Mouse (Mus musculus) forebrain, embryonic 10.5 days (tissue): ENCODE data around the gene AI661453. TPM values are rescaled to one million over a fixed set of nuclear protein-coding genes. Genes with fewer than 3 reads are reported as not detected.
"Not testable (repeated sequence)": the region's sequence is repeated elsewhere in the genome, so short reads cannot be mapped to it uniquely, and the experiment has no call there.

Experiments
- DNase-seq: peaks from one replicate; pipeline ENCODE4 v3.0.0-alpha.2; 2017; ENCODE audit warnings: low spot score; ENCODE audit errors: extremely low spot score
- H3K27ac ChIP-seq: fragments of 300-500 bp; sonication (generic); 2 replicates; pipeline ENCODE4 v1.5.1; 2016; ENCODE audit warnings: mild to moderate bottlenecking
- H3K27me3 ChIP-seq: fragments of 300-500 bp; sonication (generic); 2 replicates; pipeline ENCODE4 v1.6.1; 2016; ENCODE audit warnings: mild to moderate bottlenecking; ENCODE audit not compliant: poor library complexity, severe bottlenecking
- H3K36me3 ChIP-seq: fragments of 300-500 bp; sonication (generic); replicated peaks from 2 replicates; pipeline ENCODE4 v1.6.1; 2016; ENCODE audit warnings: mild to moderate bottlenecking, moderate library complexity
- H3K4me1 ChIP-seq: fragments of 300-500 bp; sonication (generic); 2 replicates; pipeline ENCODE4 v1.6.1; 2016
- H3K4me3 ChIP-seq: fragments of 300-500 bp; sonication (generic); 2 replicates; pipeline ENCODE4 v1.5.1; 2016; ENCODE audit warnings: mild to moderate bottlenecking, moderate library complexity
- H3K9me3 ChIP-seq: fragments of 300-500 bp; sonication (generic); 2 replicates; pipeline ENCODE4 v1.6.1; 2016; ENCODE audit warnings: mild to moderate bottlenecking, moderate library complexity
- WGBS: fragments of 180-500 bp; shearing (Covaris S2); methylation state at CpG from one replicate; pipeline ENCODE4 v1.1.7; 2016; 5-methylcytosine and 5-hydroxymethylcytosine counted together
- polyA plus RNA-seq: library from polyadenylated mRNA; unstranded; fragments of >200 nt; fragmentation: Nextera tagmentation; extraction: Ambion mirVana; gene quantifications from 2 replicates; pipeline ENCODE4 v1.2.1, GENCODE M21; 2016

The AI661453 gene
- polyA plus RNA-seq, 1 experiment from 2014 or later, result 0.22 TPM

GRCm38 (mm10) chr17:47422616-47423015 is 13.8 kb upstream of the AI661453 start:
- not testable (repeated sequence) for H3K9me3 ChIP-seq, H3K4me3 ChIP-seq, H3K27ac ChIP-seq, DNase-seq, H3K36me3 ChIP-seq, H3K27me3 ChIP-seq, H3K4me1 ChIP-seq
- WGBS, result 92% methylated on average over 1 of the region's 1 CpGs

DNA sequence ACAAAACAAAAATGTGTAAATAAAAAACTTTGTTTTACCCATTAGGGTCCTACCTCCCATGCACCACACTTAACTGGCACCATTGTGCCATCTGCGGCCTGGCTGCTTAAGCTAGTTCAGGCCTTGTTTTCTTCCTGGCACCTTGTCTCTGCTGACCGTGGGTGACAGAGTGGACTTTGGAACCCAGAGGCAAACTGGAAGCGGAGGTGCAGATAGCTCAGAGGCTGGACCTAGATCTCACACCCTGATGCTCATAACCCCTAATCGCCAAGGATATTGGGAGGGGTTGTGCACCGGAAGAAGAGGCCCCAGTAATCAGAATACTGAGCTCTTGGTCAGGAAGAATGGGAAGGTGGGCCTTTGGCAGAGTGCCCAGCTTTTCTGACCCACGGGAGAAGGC is 12.2 kb upstream of the AI661453 start:
- DNase-seq, result no peak
- Histone ChIP-seq H3K36me3 (no peaks in the 10 kb centered on the region), H3K4me1 (peaks cover 15% of the 10 kb centered on the region), H3K4me3 (no peak overlapping the region), H3K27ac (no peak overlapping the region), H3K9me3 (no peaks in the 10 kb centered on the region), H3K27me3 (peaks cover 4% of the 10 kb centered on the region; the same call in 1 of the 2 replicates)
- WGBS, result 91% methylated on average over 6 of the region's 6 CpGs

GRCm38 (mm10) chr17:47427316-47427715 is 9.1 kb upstream of the AI661453 start:
- Histone ChIP-seq H3K4me3 (no peak overlapping the region), H3K4me1 (peaks cover 18% of the 10 kb centered on the region), H3K27ac (no peak overlapping the region), H3K36me3 (no peaks in the 10 kb centered on the region), H3K9me3 (no peaks in the 10 kb centered on the region), H3K27me3 (peaks cover 20% of the 10 kb centered on the region)
- WGBS, result 78% methylated on average over 6 of the region's 6 CpGs
- no peak for DNase-seq

DNA sequence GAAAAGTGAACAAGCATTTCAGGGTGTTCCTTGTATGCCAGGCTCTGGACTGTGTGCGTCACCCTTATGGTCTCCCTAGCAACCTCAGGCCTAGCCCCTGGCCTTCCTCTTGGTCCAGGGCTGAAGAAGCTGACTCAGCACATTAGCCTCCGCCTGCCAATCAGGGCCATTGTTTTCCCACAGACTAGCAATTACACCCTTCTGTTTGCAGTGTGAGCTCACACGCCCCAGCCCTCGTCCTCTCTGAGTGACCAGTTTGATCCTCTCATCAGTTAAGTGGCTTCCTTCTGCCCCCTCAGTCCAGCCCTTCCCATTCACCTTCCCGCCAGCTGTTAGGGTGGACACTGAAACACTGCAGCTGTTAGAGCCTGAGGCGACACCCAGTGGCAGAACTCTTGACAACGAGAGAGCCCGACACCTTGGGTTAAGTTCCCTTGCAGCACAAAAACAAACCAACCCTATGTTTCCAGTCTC is 7.5 kb upstream of the AI661453 start:
- Histone ChIP-seq H3K4me3 (0 out of 2 replicates have a peak overlapping the region, but pooled peaks have one; percentile 5), H3K4me1 (peaks cover 18% of the 10 kb centered on the region), H3K9me3 (no peaks in the 10 kb centered on the region), H3K27me3 (peaks cover 20% of the 10 kb centered on the region), H3K27ac (no peak overlapping the region; the same call in 1 of the 2 replicates), H3K36me3 (no peaks in the 10 kb centered on the region)
- peak; percentile 63 for DNase-seq
- WGBS, result 7% methylated on average over 8 of the region's 8 CpGs

GRCm38 (mm10) chr17:47430815-47431214 is 5.6 kb upstream of the AI661453 start:
- Histone ChIP-seq H3K4me3 (no peak overlapping the region), H3K4me1 (peaks cover 18% of the 10 kb centered on the region), H3K27ac (no peak overlapping the region), H3K27me3 (peaks cover 30% of the 10 kb centered on the region), H3K36me3 (no peaks in the 10 kb centered on the region), H3K9me3 (no peaks in the 10 kb centered on the region)
- no peak for DNase-seq
- WGBS, result 73% methylated on average over 5 of the region's 5 CpGs

GRCm38 (mm10) chr17:47436907-47437547 is 612 bp downstream of the AI661453 start, which contains the start of gene 1700001C19Rik:
TSS of gene 1700001C19Rik (minus strand) at chr17:47437376.
- peaks cover 67% of the 10 kb centered on the region for H3K27me3 ChIP-seq
- H3K27ac ChIP-seq, result peak within 1 kb of the TSS; percentile 48; the same call in 1 of the 2 replicates
- DNase-seq, result peak; percentile 24
- 2% methylated on average over 25 of the region's 25 CpGs for WGBS
- H3K9me3 ChIP-seq, result no peaks in the 10 kb centered on the region
- peak within 1 kb of the TSS; percentile 53 for H3K4me3 ChIP-seq
- H3K4me1 ChIP-seq, result peaks cover 45% of the 10 kb centered on the region
- H3K36me3 ChIP-seq, result no peaks in the 10 kb centered on the region

DNA sequence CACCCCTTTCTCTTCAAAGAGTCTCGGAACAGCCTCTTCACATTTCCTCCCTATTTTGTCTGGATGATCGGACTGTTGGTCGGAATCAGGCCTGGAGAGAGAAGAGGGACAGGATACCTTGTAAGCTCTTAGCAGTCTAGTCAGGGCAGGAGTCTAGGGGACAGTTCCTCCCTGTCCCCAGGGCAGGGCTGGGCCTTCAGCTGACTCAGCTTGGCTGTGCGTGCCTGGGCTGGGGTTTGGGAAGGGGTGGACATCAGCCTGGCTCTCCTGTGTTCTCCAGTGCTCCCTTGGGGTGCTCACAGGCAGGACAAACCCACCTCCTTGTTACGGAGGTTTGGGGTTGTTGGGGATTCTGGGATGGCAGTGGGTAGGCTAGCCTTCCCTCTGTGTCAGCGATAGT is 2.2 kb downstream of the AI661453 start:
- Histone ChIP-seq H3K27ac (no peak overlapping the region), H3K9me3 (no peaks in the 10 kb centered on the region), H3K36me3 (no peaks in the 10 kb centered on the region), H3K27me3 (peaks cover 74% of the 10 kb centered on the region), H3K4me1 (peaks cover 46% of the 10 kb centered on the region), H3K4me3 (no peak overlapping the region)
- no peak for DNase-seq
- 63% methylated on average over 6 of the region's 6 CpGs for WGBS

DNA sequence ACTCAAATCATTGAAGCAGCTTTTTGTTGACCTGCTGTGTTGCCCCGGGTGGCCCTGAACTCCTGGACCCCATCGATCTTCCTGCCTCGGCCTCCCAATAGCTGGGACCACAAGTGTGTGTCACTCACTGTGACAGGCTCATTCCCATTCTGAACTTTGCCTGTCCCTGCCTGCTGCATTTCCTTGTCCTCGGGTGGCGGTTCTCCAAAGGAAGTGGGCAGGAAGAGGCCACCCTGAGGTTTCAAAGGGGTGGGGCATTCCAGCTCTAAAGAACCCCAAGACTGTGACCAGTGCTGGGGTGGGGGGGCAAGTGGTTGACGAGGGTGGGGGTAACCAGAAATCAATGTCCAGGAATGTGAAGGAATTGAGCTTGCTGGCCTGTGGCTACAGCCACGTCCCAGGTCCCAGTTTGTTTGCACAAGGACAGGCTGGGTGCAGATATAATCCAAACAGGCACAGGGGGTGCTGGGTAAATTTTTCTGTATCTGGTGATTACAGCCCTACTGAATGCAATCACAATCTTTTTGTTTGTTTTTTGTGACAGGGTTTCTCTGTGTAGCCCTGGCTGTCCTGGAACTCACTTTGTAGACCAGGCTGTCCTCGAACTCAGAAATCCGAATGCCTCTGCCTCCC is 3.1 kb downstream of the AI661453 start:
- Histone ChIP-seq H3K4me3 (no peak overlapping the region), H3K36me3 (no peaks in the 10 kb centered on the region), H3K9me3 (no peaks in the 10 kb centered on the region), H3K4me1 (peaks cover 46% of the 10 kb centered on the region), H3K27ac (no peak overlapping the region), H3K27me3 (peaks cover 74% of the 10 kb centered on the region)
- 46% methylated on average over 9 of the region's 9 CpGs for WGBS
- DNase-seq, result no peak

DNA sequence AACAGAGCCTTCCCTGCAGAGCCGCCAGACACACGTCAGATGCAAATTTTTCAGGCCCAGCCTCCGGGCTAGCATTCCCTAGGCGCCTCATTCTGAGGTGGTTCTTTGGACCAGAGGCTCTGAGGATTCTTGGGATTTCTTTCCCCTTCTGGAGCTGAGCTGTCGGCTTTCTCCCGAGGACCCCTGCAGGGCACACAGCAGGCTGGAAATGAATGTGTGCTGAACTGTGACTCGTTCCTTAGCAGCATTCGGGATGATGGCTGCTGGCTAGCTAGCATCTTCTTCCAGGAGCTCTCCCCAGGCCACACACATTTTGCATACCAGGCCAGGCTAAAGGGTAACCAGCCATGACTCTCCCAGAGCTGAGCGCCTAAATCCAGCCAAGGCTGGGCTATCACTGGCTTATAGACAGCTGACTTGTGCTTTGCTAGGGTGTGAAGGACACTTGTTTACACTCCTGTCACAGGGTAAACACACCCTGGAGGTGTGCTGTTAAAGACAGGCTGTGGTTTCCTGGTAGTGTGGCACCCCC is 4.0 kb downstream of the AI661453 start:
- H3K4me1 ChIP-seq, result peaks cover 46% of the 10 kb centered on the region
- H3K27ac ChIP-seq, result peak overlapping the region; percentile 54
- peaks cover 67% of the 10 kb centered on the region for H3K27me3 ChIP-seq
- H3K36me3 ChIP-seq, result no peaks in the 10 kb centered on the region
- no peak overlapping the region for H3K4me3 ChIP-seq
- WGBS, result 5% methylated on average over 9 of the region's 9 CpGs
- DNase-seq, result peak; percentile 37
- no peaks in the 10 kb centered on the region for H3K9me3 ChIP-seq

DNA sequence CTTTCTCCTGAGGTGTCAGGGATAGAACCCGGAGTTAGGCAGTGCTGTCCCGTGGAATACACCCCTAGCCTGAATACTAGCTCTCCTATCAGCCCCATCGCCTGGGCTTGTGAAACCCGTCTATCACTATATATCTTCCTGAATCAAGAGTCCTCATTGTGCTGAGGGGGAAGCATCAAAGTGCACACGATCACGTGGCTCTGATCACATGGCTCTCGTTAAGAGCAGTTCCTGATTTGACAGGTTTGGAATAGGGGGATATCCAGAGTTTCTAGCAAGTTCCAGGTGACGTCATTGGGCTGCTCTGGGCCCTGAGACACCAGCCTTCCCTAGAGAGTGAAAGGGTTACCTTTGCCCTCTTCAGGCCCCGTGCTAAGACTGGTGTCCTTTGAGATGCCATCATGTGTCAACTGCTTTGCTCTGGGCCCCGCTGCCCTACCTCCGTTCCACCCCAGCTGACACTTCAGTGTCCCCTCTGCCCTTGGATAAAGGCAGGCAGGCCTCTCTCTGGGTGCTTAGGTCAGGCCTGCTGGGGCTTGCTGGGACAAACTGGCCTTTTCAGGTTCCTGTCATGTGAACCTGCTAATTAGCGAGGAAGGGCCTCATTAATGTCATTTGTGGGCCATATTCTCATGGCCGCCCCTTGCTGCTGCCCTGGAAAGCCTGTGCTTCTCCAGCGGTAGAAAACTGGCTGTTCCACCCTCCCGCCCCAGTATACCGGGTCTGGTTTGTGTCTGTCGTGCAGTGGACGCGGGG is 5.1 kb downstream of the AI661453 start:
- H3K4me3 ChIP-seq, result no peak overlapping the region
- peaks cover 58% of the 10 kb centered on the region for H3K27me3 ChIP-seq
- DNase-seq, result no peak
- no peaks in the 10 kb centered on the region for H3K9me3 ChIP-seq
- WGBS, result 64% methylated on average over 19 of the region's 19 CpGs
- peak overlapping the region; percentile 40; the same call in 1 of the 2 replicates for H3K27ac ChIP-seq
- H3K36me3 ChIP-seq, result no peaks in the 10 kb centered on the region
- peaks cover 46% of the 10 kb centered on the region for H3K4me1 ChIP-seq

GRCm38 (mm10) chr17:47442271-47442670 is 5.9 kb downstream of the AI661453 start:
- Histone ChIP-seq H3K27ac (no peak overlapping the region), H3K4me3 (no peak overlapping the region), H3K9me3 (no peaks in the 10 kb centered on the region), H3K27me3 (peaks cover 50% of the 10 kb centered on the region), H3K36me3 (no peaks in the 10 kb centered on the region), H3K4me1 (peaks cover 38% of the 10 kb centered on the region)
- no peak for DNase-seq
- 80% methylated on average over 3 of the region's 3 CpGs for WGBS

DNA sequence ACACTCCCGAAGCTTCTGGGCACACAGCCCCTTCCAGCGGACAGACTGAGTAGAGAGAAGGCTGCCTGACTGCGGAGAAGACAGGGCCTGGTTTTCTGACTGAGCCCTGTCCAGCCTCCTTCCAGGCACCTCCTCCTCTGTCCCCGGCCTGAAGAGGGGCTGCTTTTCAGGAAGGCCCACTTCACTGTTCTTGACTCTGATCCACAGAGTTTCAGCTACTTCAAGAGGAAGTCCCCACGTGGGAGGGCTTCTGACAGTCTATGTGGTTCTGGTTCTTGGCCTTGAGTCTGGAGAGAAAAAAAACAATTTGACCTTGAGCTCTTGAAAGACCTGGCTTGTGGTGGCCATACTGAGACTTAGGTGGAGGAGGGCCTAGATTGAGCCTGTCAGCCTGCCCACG is 7.7 kb downstream of the AI661453 start:
- Histone ChIP-seq H3K27ac (no peak overlapping the region), H3K36me3 (no peaks in the 10 kb centered on the region), H3K9me3 (no peaks in the 10 kb centered on the region), H3K27me3 (peaks cover 32% of the 10 kb centered on the region), H3K4me3 (no peak overlapping the region), H3K4me1 (peaks cover 39% of the 10 kb centered on the region)
- WGBS, result 78% methylated on average over 6 of the region's 6 CpGs
- DNase-seq, result no peak
